Mouse (Mus musculus) v-Abl transformed pro-B cells (cell line): ENCODE measurements around the gene Txn1.

Experiments used
- in situ Hi-C, 2 experiments: fragments of 400-800 bp; cut with MboI; formaldehyde crosslinking; loops; one replicate each; pipeline ENCODE4 v1.15.1; 2025; ENCODE audit not compliant: unreplicated experiment in 2 of 2

The Txn1 gene

DNA sequence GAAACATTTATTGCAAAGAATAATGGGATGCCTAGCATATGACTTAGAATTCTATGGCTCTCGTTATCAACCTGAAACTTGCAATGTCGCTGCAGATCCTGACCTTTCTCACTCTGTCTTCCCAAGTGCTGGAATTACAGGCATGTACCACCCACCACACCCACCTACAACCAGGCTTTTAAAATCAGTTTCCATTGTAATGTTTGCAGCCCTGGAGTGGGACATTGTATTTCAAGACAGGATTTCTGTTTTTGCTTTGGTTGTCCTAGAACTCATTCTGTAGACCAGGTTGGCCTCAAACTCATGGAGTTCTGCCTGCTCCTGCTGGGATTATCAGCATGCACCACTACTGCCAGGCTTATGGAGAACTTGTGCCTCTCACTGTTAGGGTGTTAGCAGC is 13.3 kb downstream of the Txn1 start:
- in situ Hi-C loops, result no loop called here

DNA sequence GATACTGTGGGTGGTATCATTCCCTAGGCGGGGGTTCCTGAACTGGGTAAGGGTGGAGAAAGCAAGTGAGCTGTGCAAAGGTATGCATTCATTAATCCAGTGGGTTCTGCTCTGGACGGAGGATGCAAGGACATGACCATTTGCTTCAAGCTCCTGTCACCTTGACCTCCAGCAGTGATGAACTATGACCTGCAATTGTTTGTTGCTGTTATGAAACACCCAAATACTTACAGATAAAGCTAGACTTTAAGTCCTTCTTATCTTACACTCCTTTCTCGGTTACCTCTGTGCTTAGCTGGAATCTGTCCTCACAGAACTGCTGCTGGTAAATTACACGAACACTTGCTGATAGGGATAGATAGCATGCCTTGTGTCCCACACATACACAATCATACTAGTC is 15.6 kb downstream of the Txn1 start:
- in situ Hi-C loops, result no loop called here

- in situ Hi-C loops, result loop anchor here in 1 of 2 experiments (10.0 kb wide), 1 partner anchor 138 kb away; no protein-coding TSS in a partner anchor
Observed at GRCm38 (mm10) chr4:57937292-57937691, 18.9 kb downstream of the Txn1 start.

DNA sequence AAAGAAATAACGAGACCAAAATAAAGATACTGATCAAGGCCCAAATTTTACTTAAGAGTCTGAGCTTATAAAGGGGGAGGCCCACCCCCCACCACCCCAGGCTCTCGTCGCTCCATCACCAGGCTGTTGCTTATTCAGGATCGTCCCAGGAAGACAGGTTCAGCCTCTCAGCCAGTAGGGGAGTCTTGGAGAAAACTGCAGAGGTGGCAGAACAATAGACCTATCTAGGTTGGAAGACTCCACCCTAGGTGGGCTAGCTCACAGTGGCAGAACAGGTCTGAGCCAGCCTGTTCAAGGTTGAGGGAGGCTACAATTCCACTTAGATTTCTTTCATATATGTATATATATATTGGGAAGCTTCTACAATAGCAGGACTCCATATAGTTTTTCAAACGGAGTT is 22.0 kb downstream of the Txn1 start:
- in situ Hi-C loops, result loop anchor here in 1 of 2 experiments (10.0 kb wide), 1 partner anchor 141 kb away; no protein-coding TSS in a partner anchor

DNA sequence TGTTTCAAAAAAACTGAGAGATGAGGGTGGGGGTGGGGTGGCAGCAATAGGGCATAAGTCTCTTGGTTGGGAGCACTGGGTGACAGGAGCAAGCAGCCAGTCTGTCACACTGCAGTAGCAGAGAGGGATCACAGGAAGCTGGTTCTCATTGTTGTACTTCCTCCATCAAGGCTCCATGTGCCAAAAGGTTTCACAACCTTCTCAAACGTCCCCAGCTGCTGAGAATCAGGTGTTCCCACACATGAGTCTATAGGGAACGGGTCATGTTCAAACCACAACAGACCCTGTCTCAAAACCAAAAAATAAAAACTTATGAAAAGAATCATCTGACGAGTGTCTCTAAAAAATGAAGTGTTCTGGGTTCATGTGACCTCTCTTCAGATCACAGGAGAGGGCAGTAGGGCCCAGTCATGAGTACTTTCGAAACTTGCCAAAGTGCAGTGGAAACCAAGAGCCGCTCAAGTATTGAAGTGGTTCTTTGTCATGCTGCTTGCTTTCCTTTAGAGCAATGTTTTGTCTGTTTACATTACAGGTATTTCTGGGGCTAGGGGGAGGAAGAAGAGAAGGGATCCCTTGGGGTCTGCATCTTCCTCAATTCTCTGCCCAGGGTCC is 25.5 kb downstream of the Txn1 start:
- in situ Hi-C loops, result loop anchor here in 1 of 2 experiments (10.0 kb wide), 1 partner anchor 144 kb away; no protein-coding TSS in a partner anchor

- in situ Hi-C loops, result no loop called here
Observed at GRCm38 (mm10) chr4:57927464-57928205, 28.6 kb downstream of the Txn1 start.

DNA sequence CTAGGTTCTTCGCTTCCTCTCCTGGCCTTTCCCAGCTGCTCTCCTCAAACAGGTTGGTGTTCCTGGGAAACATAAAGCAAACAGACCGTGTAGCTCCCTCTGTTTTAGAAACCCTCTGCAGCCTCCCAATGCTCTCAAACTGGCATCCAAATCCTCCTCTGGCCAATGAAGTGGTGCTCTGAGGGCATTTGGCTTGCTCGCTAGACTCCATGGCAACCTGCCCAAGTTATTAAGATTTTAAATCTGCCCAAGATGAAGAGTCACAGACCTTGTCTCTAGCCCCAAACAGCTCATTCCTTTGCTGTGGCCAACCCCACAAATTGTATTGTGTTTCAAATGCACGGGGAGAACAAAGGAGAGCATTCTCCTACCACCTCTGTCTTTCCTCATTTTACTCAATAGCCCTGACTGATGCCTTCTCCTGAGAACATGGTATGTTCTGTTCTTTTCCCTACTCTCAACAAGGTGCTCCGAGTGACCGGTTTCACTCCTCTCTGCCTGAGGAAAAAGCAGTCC is 31.6 kb downstream of the Txn1 start:
- in situ Hi-C loops, result loop anchor here (25.0 kb wide), 2 partner anchors 813 to 1063 kb away; partner anchors contain the start of genes Dnajc25 (in 1 of the 2) and Ptgr1 (in 1 of the 2)

- in situ Hi-C loops, result loop anchor here (25.0 kb wide), 2 partner anchors 815 to 1065 kb away; partner anchors contain the start of genes Dnajc25 (in 1 of the 2) and Ptgr1 (in 1 of the 2)
Observed at GRCm38 (mm10) chr4:57922171-57922570, 34.0 kb downstream of the Txn1 start.

GRCm38 (mm10) chr4:57920522-57920921 is 35.7 kb downstream of the Txn1 start:
- in situ Hi-C loops, result loop anchor here (25.0 kb wide), 2 partner anchors 817 to 1067 kb away; partner anchors contain the start of genes Dnajc25 (in 1 of the 2) and Ptgr1 (in 1 of the 2)

- in situ Hi-C loops, result loop anchor here (5.0 to 25.0 kb wide), 3 partner anchors 158 to 1068 kb away; partner anchors contain the start of genes Dnajc25 (in 1 of the 2) and Ptgr1 (in 1 of the 2)
Observed at GRCm38 (mm10) chr4:57919494-57920423, 36.5 kb downstream of the Txn1 start.

- in situ Hi-C loops, result loop anchor here (5.0 to 25.0 kb wide), 3 partner anchors 161 to 1071 kb away; partner anchors contain the start of genes Dnajc25 (in 1 of the 2) and Ptgr1 (in 1 of the 2)
Observed at GRCm38 (mm10) chr4:57916711-57917110, 39.5 kb downstream of the Txn1 start.

GRCm38 (mm10) chr4:57916201-57916661 is 40.0 kb downstream of the Txn1 start, which contains the start of gene D630039A03Rik:
TSS of gene D630039A03Rik (minus strand) at chr4:57916297.
- in situ Hi-C loops, result loop anchor here (5.0 to 25.0 kb wide), 3 partner anchors 161 to 1071 kb away; partner anchors contain the start of genes Dnajc25 (in 1 of the 2) and Ptgr1 (in 1 of the 2)

- in situ Hi-C loops, result loop anchor here (5.0 to 25.0 kb wide), 3 partner anchors 162 to 1072 kb away; partner anchors contain the start of genes Dnajc25 (in 1 of the 2) and Ptgr1 (in 1 of the 2)
Observed at GRCm38 (mm10) chr4:57915216-57915965, 40.8 kb downstream of the Txn1 start.

- in situ Hi-C loops, result loop anchor here (5.0 to 25.0 kb wide), 3 partner anchors 163 to 1073 kb away; partner anchors contain the start of genes Dnajc25 (in 1 of the 2) and Ptgr1 (in 1 of the 2)
Observed at GRCm38 (mm10) chr4:57914193-57915190, 41.7 kb downstream of the Txn1 start.

DNA sequence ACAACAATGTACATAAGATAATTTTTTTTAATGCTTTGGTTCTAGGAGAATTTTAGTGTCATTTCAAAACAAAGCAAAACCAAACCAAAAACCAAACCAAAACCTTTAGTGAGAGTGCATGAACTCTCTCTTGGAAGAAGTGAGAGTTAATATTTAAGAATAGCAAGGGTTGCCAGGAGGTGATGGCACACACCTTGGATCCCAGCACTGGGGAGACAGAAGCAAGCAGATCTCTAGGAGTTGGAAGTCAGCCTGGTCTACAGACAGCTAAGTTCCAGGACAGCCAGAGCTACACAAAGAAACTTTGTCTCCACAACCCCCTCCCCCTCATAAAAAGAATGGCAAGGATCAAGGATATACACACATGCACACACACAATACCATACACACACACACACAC is 43.2 kb downstream of the Txn1 start:
- in situ Hi-C loops, result loop anchor here (25.0 kb wide), 2 partner anchors 824 to 1074 kb away; partner anchors contain the start of genes Dnajc25 (in 1 of the 2) and Ptgr1 (in 1 of the 2)

- in situ Hi-C loops, result loop anchor here (10.0 to 25.0 kb wide), 4 partner anchors 346 to 1078 kb away; partner anchors contain the start of genes Dnajc25 (in 1 of the 2) and Ptgr1 (in 1 of the 2)
Observed at GRCm38 (mm10) chr4:57908860-57909259, 47.4 kb downstream of the Txn1 start.

GRCm38 (mm10) chr4:57906708-57907107 is 49.5 kb downstream of the Txn1 start:
- in situ Hi-C loops, result loop anchor here (10.0 to 25.0 kb wide), 4 partner anchors 348 to 1081 kb away; partner anchors contain the start of genes Dnajc25 (in 1 of the 2) and Ptgr1 (in 1 of the 2)
